Mouse (Mus musculus) midbrain, embryonic 16.5 days (tissue): ENCODE results near the gene Kctd19. TPM values are rescaled to one million over a fixed set of nuclear protein-coding genes. Genes with fewer than 3 reads are reported as not detected.

Source experiments
- ATAC-seq: fragments of 200-750 bp; cut with Nextera tagmentation; 2 replicates; pipeline ENCODE4 v1.8.0; 2017; ENCODE audit warnings: moderate TSS enrichment
- H3K27ac ChIP-seq: fragments of 300-500 bp; sonication (generic); 2 replicates; pipeline ENCODE4 v1.5.1; 2014; ENCODE audit warnings: mild to moderate bottlenecking, low read length, mixed read lengths
- H3K27me3 ChIP-seq: fragments of 300-500 bp; sonication (generic); 2 replicates; pipeline ENCODE4 v1.6.1; 2014; ENCODE audit warnings: low read depth, low read length, mixed read lengths; ENCODE audit not compliant: control insufficient read depth, insufficient read depth
- H3K36me3 ChIP-seq: fragments of 300-500 bp; sonication (generic); 2 replicates; pipeline ENCODE4 v1.6.1; 2014; ENCODE audit warnings: mild to moderate bottlenecking, low read length, moderate library complexity, mixed read lengths; ENCODE audit not compliant: control insufficient read depth, insufficient read depth
- H3K4me1 ChIP-seq: fragments of 300-500 bp; sonication (generic); 2 replicates; pipeline ENCODE4 v1.6.1; 2014; ENCODE audit warnings: mild to moderate bottlenecking, low read length, mixed read lengths; ENCODE audit not compliant: control insufficient read depth, insufficient read depth
- H3K4me2 ChIP-seq: fragments of 300-500 bp; sonication (generic); 2 replicates; pipeline ENCODE4 v1.6.1; 2014; ENCODE audit warnings: mild to moderate bottlenecking, low read length, mixed read lengths
- H3K4me3 ChIP-seq: fragments of 300-500 bp; sonication (generic); 2 replicates; pipeline ENCODE4 v1.5.1; 2014; ENCODE audit warnings: low read depth, mild to moderate bottlenecking, low read length, moderate library complexity, mixed read lengths
- H3K9ac ChIP-seq: fragments of 300-500 bp; sonication (generic); 2 replicates; pipeline ENCODE4 v1.6.1; 2014; ENCODE audit warnings: low read depth, low read length, mixed read lengths
- H3K9me3 ChIP-seq: fragments of 300-500 bp; sonication (generic); replicated peaks from 2 replicates; pipeline ENCODE4 v1.6.1; 2014; ENCODE audit warnings: mild to moderate bottlenecking, low read length, mixed read lengths; ENCODE audit not compliant: control insufficient read depth, poor library complexity, severe bottlenecking
- WGBS: fragments of 180-500 bp; shearing (Covaris S2); extraction: QIAGEN DNeasy Blood & Tissue Kit; methylation state at CpG from one replicate; pipeline ENCODE4 v1.1.7; 2014; 5-methylcytosine and 5-hydroxymethylcytosine counted together
- polyA plus RNA-seq: library from polyadenylated mRNA; unstranded; fragments of >200 nt; fragmentation: Nextera tagmentation; extraction: Ambion mirVana; gene quantifications from 2 replicates; pipeline ENCODE4 v1.2.1, GENCODE M21; 2015

Kctd19 gene
- polyA plus RNA-seq, 1 experiment from 2014 or later: not detected

DNA sequence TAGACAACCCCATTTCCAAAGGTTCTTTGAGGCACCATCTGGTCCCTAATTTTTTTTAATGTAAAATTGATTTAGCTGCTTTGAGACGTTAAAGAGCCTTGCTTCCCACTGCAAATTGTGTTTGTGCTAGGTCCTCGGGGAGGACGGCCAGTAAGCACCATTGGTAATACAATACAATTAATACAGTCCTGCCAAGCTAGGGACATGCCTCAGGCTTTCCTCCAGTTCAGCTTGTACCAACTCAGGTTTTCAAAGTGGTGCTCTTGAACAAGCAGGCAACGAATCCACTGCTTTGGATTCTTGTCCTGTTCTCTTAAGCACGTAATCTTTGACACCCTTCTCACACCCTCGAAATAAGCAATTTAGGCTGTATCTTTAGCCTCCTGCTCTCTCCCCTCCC is 19.7 kb upstream of the Kctd19 start:
- Histone ChIP-seq H3K4me2 (no peak overlapping the region), H3K9ac (no peak overlapping the region), H3K36me3 (no peaks in the 10 kb centered on the region), H3K4me3 (no peak overlapping the region), H3K27ac (0 out of 2 replicates have a peak overlapping the region, but pooled peaks have one; percentile 13), H3K9me3 (no peaks in the 10 kb centered on the region), H3K4me1 (peaks cover 12% of the 10 kb centered on the region), H3K27me3 (no peaks in the 10 kb centered on the region)
- WGBS: 23% methylated on average over 6 of the region's 6 CpGs
- ATAC-seq: no peak

DNA sequence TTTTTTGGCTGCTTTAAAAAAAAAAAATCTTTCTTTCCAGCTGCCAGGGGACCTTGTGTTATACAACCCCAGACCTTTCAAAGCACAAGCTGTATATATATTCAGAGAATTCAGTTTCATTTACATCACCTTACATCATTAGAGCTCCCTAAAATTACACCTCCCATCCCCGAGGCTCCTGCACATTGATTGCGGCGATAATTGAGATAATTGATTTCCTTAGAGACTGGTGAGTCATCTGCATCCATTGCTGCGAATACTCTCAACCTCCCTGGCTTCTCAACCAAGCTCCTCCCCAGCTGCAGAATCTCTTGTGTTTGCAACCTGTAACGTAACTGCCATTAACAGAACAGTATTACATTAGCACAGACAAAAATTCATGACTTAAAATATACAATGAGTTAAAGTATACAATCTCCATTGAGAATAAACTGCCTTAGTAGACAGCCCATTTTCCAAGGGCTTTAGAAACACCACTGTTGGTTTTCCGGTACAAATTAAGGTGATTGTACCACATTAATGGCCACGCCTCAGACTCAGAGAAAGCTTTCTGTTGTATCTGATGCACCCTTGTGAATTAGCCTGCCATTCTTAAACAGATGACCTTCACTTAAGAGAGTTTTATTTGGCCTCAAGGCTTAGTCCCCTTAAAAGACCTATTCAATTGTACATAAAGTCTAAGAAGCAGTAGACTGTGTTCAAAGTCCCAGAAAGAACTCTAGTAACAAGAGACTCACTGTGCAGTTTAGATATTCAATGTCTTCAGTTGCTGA is 18.6 kb upstream of the Kctd19 start:
- Histone ChIP-seq H3K36me3 (no peaks in the 10 kb centered on the region), H3K27ac (no peak overlapping the region), H3K9me3 (no peaks in the 10 kb centered on the region), H3K9ac (no peak overlapping the region), H3K27me3 (no peaks in the 10 kb centered on the region), H3K4me3 (no peak overlapping the region), H3K4me2 (no peak overlapping the region), H3K4me1 (peaks cover 12% of the 10 kb centered on the region)
- 45% methylated on average over 7 of the region's 7 CpGs for WGBS
- ATAC-seq: no peak

DNA sequence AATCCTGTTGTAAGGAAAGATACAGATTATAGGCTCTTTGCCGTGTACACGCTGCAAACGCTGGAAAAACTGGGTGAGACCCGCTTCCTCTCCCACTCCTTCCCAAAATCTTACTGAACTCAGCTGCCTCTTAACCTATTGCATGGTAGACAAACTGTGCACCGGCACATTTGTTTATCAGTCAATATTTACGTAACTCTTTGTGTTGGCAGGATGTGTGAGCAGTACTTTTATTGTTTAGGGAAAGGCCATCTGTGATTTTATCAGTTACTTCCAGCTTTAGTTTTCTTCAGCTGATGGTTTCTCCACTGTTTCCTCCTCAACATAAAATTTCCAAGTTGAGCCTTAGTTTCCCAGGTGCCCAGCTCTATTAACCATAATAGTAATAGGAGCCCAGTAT is 13.6 kb upstream of the Kctd19 start:
- no peak overlapping the region for H3K27ac ChIP-seq
- WGBS: 81% methylated on average over 6 of the region's 6 CpGs
- no peaks in the 10 kb centered on the region for H3K9me3 ChIP-seq
- H3K27me3 ChIP-seq: no peaks in the 10 kb centered on the region
- no peak for ATAC-seq
- no peak overlapping the region for H3K9ac ChIP-seq
- H3K36me3 ChIP-seq: no peaks in the 10 kb centered on the region
- H3K4me3 ChIP-seq: no peak overlapping the region
- no peak overlapping the region for H3K4me2 ChIP-seq
- H3K4me1 ChIP-seq: peaks cover 4% of the 10 kb centered on the region; the same call in 1 of the 2 replicates

DNA sequence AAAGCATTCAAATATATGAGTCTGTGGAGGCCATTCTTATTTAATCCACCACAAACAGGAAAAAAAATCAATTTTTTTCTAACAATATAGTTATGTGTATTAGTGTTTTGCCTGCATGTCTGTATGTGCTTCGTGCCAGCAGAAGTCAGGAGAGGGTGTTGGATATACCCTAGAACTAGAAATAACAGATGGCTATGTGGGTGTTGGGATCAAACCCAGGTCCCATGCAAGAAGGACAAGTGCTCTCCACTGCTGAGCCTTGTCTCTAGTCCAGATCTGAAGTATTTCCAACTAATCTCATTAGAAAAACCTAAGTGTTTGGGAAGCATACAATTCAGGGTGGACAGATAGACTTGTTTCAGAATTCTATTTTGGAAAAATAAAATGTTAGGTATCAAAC is 8.7 kb upstream of the Kctd19 start:
- Histone ChIP-seq H3K4me2 (no peak overlapping the region), H3K4me1 (no peaks in the 10 kb centered on the region), H3K4me3 (no peak overlapping the region), H3K27ac (no peak overlapping the region), H3K36me3 (no peaks in the 10 kb centered on the region), H3K9ac (no peak overlapping the region), H3K27me3 (no peaks in the 10 kb centered on the region), H3K9me3 (no peaks in the 10 kb centered on the region)
- ATAC-seq: no peak
- 74% methylated on average over 1 of the region's 1 CpGs for WGBS

DNA sequence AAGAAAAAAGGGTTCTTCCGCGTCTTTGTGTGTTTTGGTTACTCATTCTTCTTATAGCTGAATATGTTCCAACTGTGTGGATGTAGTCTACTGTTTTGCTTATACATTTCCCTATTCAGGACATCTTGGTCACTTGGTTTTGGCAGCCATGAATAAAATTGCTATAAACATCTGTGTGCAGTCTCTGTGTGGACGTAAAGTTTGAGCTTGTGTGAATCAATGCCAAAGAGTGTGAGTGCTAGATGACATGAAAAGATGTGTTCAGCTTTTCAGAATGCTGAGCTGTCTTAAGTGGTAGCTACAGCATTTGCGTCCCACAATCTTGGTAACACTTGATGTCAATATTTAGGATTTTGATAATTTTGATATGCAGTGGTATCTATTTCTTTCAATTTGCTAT is 6.5 kb upstream of the Kctd19 start:
- WGBS: 94% methylated on average over 4 of the region's 4 CpGs
- no peak overlapping the region for H3K4me3 ChIP-seq
- ATAC-seq: no peak
- H3K36me3 ChIP-seq: no peaks in the 10 kb centered on the region
- H3K4me1 ChIP-seq: no peaks in the 10 kb centered on the region
- no peak overlapping the region for H3K9ac ChIP-seq
- no peaks in the 10 kb centered on the region for H3K27me3 ChIP-seq
- no peak overlapping the region for H3K27ac ChIP-seq
- no peak overlapping the region for H3K4me2 ChIP-seq
- H3K9me3 ChIP-seq: no peaks in the 10 kb centered on the region

DNA sequence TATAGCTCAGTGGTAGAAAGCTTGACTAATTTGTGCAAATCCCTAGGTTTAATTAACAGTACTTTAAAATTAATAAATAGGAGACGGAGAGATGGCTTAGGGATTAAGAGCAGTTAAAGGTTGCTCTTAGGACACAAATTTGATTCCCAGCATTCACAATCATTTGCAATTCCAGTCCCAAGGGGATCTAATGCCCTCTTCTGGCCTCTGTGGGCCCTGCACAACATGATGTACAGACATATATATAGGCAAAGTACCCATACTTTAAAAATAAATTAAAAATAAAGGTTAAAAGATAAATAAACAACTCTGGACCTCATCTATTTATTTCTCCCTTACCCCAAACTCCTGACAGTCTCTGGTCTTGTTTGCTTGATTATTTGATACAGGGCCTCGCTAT is 5.7 kb upstream of the Kctd19 start:
- WGBS: 67% methylated on average over 2 of the region's 2 CpGs
- H3K36me3 ChIP-seq: no peaks in the 10 kb centered on the region
- H3K4me3 ChIP-seq: no peak overlapping the region
- no peak for ATAC-seq
- H3K27me3 ChIP-seq: no peaks in the 10 kb centered on the region
- H3K9ac ChIP-seq: no peak overlapping the region
- no peaks in the 10 kb centered on the region for H3K9me3 ChIP-seq
- no peaks in the 10 kb centered on the region for H3K4me1 ChIP-seq
- H3K27ac ChIP-seq: no peak overlapping the region
- H3K4me2 ChIP-seq: no peak overlapping the region

DNA sequence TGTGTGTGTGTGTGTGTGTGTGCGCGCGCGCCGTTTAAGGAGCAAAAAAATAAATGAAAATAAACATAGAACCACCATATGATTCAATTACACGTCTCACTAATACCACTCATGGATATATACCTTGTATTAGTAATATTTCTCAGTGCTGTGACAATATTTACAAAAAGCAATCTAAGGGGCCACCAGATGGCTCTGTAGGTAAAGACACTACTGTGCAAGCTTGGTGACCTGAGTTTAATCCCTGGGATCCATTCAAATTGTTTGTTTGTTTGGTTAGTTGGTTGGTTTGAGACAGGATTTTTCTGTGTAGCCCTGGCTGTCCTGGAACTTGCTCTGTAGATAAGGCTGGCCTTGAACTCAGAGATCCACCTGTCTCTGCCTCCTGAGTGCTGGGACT is 3.4 kb downstream of the Kctd19 start:
- H3K9ac ChIP-seq: no peak overlapping the region
- no peak overlapping the region for H3K4me3 ChIP-seq
- no peaks in the 10 kb centered on the region for H3K9me3 ChIP-seq
- H3K4me2 ChIP-seq: no peak overlapping the region
- no peak for ATAC-seq
- no peak overlapping the region for H3K27ac ChIP-seq
- peaks cover 6% of the 10 kb centered on the region for H3K4me1 ChIP-seq
- no peaks in the 10 kb centered on the region for H3K27me3 ChIP-seq
- H3K36me3 ChIP-seq: no peaks in the 10 kb centered on the region
- WGBS: 95% methylated on average over 6 of the region's 6 CpGs

DNA sequence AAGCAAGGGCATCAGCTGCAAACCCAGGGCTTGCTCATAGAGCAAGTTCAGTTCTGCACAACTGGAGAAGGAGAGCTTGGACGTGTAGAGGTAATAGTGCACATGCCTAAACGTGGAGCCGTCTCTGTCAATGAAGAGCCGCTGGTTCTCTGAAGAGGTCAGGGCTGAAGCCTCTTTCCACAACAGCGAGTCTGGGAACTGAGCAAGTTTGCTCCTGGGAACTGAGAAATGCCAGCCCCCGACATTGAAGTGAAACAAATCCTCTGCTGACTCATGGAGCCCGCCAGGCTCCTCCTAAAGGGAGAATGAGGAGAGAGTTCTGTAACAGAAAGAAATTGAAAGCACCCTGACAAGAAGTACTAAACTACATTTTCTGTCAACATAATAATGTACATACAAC is 5.0 kb downstream of the Kctd19 start:
- no peak overlapping the region for H3K27ac ChIP-seq
- no peak for ATAC-seq
- 70% methylated on average over 7 of the region's 7 CpGs for WGBS

DNA sequence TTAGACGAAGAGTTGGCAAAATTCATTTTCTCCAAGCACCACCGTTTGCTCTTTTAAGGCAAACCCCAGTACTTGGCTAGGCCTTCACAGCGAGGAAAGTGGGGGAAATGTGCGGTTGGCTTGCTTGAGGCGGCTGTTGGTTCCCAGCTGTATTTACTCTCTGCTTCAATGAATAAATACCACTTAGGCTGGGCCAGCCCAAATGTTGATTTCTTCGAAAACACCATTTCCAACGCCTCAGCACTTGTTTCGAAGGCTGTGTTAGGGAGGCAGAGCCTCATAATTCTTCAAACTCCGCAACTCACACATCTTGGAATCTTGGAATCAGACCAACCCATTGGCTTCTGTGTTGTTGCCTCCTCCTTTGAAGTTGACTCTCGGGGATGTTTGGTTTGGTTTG is 6.9 kb downstream of the Kctd19 start:
- no peak overlapping the region for H3K4me2 ChIP-seq
- H3K9ac ChIP-seq: no peak overlapping the region
- no peaks in the 10 kb centered on the region for H3K27me3 ChIP-seq
- 73% methylated on average over 10 of the region's 10 CpGs for WGBS
- no peaks in the 10 kb centered on the region for H3K4me1 ChIP-seq
- no peak for ATAC-seq
- H3K4me3 ChIP-seq: no peak overlapping the region
- H3K36me3 ChIP-seq: no peaks in the 10 kb centered on the region
- H3K27ac ChIP-seq: no peak overlapping the region
- H3K9me3 ChIP-seq: no peaks in the 10 kb centered on the region

More for the DNA sequence above, 5.0 kb downstream of the Kctd19 start:
- no peak overlapping the region for H3K4me2 ChIP-seq
- no peaks in the 10 kb centered on the region for H3K36me3 ChIP-seq
- peaks cover under 1% of the 10 kb centered on the region; the same call in 1 of the 2 replicates for H3K4me1 ChIP-seq
- no peak overlapping the region for H3K4me3 ChIP-seq
- no peak overlapping the region for H3K9ac ChIP-seq
- H3K27me3 ChIP-seq: no peaks in the 10 kb centered on the region
- H3K9me3 ChIP-seq: no peaks in the 10 kb centered on the region
